Mouse (Mus musculus) cortical plate, adult 2 months (tissue): Measurements from ENCODE around the gene Nfe2l3. TPM values are rescaled to one million over a fixed set of nuclear protein-coding genes. Genes with fewer than 3 reads are reported as not detected.

ENCODE experiments used
- H3K27ac ChIP-seq: fragments of 200-500 bp; 2 replicates; pipeline ENCODE4 v1.5.1; 2012; ENCODE audit warnings: low read length, control low read depth, inconsistent platforms; ENCODE audit not compliant: insufficient read depth
- H3K4me1 ChIP-seq: fragments of 200-500 bp; 2 replicates; pipeline ENCODE4 v1.6.1; 2011; ENCODE audit warnings: low read length; ENCODE audit not compliant: control insufficient read depth, insufficient read depth
- H3K4me3 ChIP-seq: fragments of 200-500 bp; 2 replicates; pipeline ENCODE4 v1.5.1; 2011; ENCODE audit warnings: mild to moderate bottlenecking, low read length, control low read depth; ENCODE audit not compliant: insufficient read depth
- CTCF ChIP-seq: fragments of 200-500 bp; IDR thresholded peaks from 2 replicates; pipeline ENCODE4 v1.5.1; 2011; ENCODE audit warnings: mild to moderate bottlenecking, control low read depth, low read length; ENCODE audit not compliant: insufficient read depth; ENCODE audit errors: extremely low read depth
- POLR2A ChIP-seq: fragments of 200-500 bp; IDR thresholded peaks from 2 replicates; pipeline ENCODE4 v1.6.1; 2011; ENCODE audit warnings: mild to moderate bottlenecking, low read length, control low read depth; ENCODE audit not compliant: insufficient read depth; ENCODE audit errors: extremely low read depth
- polyA plus RNA-seq: library from polyadenylated mRNA; depleted of rRNA; stranded (reverse); fragments of >200 nt; gene quantifications from 2 replicates; pipeline ENCODE4 v1.2.3, GENCODE M21; 2012

The Nfe2l3 gene
- polyA plus RNA-seq, 1 experiment = 3.3 TPM

DNA sequence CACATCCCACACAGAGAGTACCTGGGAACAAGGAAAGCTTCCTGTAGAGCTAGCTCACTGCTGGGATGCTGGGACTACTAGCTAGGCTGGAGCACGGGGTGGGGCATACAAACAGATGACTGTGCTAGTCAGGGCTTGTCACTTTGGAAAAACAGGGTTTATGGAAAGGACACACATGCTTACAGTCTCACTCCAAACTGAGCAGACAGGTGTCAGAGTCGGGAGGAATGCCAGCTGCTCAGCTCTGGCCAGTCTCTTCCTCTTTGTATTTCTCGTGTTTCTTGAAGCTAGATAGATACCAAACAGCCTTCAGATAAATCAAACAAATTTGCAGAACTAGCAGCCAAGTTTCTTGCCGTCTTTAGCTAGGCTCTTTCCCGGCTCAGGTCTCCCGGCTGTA, 31.2 kb upstream of the Nfe2l3 start:
- TF ChIP-seq CTCF (no peak), POLR2A (no peak)

DNA sequence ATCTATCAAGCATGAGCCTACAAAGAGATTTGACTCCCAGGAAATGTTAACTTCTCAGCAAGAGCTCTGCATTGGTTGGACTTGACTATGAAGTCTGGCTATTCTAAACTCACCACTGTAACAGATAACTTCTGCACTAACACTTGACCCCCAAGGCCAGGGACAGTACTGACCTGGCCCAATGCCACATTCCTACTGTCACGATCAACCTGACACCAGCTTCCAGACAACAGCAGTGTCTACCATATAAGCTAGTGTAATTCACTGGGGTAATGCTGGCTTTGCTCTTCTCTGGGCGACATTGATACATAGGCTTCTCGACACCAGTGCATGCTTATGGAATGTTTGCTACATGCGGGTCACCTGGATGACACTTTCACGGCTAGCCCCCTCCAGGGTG, 28.9 kb upstream of the Nfe2l3 start:
- no peak for TF ChIP-seq POLR2A
- no peak for TF ChIP-seq CTCF
- Histone ChIP-seq H3K4me3 (no peak overlapping the region), H3K4me1 (no peaks in the 10 kb centered on the region), H3K27ac (no peak overlapping the region)

More for the DNA sequence above, 31.2 kb upstream of the Nfe2l3 start:
- no peak overlapping the region for H3K27ac ChIP-seq
- H3K4me3 ChIP-seq = no peak overlapping the region
- H3K4me1 ChIP-seq = no peaks in the 10 kb centered on the region

GRCm38 (mm10) chr6:51404502-51404901, 28.0 kb upstream of the Nfe2l3 start:
- TF ChIP-seq POLR2A (no peak), CTCF (no peak)

GRCm38 (mm10) chr6:51416433-51416832, 16.0 kb upstream of the Nfe2l3 start:
- no peak overlapping the region for H3K27ac ChIP-seq
- no peak overlapping the region for H3K4me3 ChIP-seq
- no peak for TF ChIP-seq CTCF
- no peak for TF ChIP-seq POLR2A
- no peaks in the 10 kb centered on the region for H3K4me1 ChIP-seq

More at GRCm38 (mm10) chr6:51404502-51404901, 28.0 kb upstream of the Nfe2l3 start:
- H3K4me3 ChIP-seq = no peak overlapping the region
- no peak overlapping the region for H3K27ac ChIP-seq
- H3K4me1 ChIP-seq = no peaks in the 10 kb centered on the region

DNA sequence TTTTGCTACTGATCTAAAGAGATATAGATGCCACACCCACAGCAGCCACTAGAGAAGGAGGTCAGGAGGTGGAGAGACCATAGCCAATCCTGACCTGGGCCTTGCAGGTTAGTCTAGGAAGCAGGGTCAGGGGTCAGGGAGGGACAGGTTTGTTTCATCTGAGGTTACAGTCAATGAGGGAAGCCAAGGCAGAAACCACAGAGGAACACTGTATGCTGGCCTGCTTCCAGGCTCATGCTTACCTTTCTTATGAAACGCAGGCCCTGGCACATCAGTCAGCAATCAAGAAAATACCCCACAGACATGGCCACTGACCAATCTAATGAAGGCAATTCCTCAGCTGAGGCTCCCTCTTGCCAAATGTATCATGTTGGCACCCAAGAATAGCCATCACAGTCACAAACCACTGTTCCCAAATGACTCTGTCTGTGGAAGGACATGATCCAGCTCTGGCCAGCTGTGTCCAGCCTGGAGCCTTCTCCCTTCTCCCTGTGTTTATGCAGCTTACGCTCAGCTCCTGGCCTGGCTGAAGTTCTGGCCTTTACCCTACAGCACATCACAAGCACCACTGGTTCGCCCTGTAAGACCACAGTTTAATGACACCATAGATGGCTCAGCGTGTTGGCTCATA, 15.0 kb upstream of the Nfe2l3 start:
- H3K27ac ChIP-seq = no peak overlapping the region
- H3K4me1 ChIP-seq = no peaks in the 10 kb centered on the region
- H3K4me3 ChIP-seq = no peak overlapping the region
- no peak for TF ChIP-seq CTCF
- no peak for TF ChIP-seq POLR2A

DNA sequence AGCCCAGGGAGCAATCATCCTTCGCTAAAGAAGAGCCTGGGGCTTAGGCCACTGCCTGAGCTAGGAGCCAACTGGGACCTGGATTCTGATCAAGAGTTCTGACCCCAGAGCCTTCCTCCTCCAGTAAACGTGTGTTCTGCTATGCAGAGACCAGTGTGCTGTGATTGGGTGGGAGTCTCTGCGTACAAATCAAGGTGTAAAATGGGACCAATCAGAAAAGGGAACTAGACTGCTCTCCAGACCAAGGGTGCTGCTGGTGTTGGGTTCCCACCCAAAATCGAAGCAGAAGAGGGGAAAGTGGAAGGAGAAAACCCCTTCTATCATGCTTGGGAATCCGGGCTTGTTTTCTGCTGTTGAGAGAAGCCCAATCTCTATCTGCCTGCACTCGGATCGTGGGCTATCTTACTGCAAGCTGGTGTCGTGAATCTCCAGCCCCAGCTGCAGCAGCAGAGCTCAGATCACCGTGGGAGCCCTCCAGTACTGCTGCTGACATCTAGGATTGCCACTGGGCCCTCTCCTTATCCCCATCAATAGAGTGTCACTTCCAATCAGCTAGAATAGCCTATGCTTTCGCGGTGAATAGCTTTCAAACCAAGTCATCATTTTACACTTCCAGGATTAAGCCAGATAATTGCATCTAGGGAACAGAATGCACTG, 8.9 kb upstream of the Nfe2l3 start:
- Histone ChIP-seq H3K4me3 (no peak overlapping the region), H3K27ac (no peak overlapping the region), H3K4me1 (no peaks in the 10 kb centered on the region)
- no peak for TF ChIP-seq POLR2A
- TF ChIP-seq CTCF = no peak

- Histone ChIP-seq H3K4me1 (no peaks in the 10 kb centered on the region), H3K4me3 (no peak overlapping the region), H3K27ac (no peak overlapping the region)
- TF ChIP-seq POLR2A (no peak), CTCF (no peak)
Observed at GRCm38 (mm10) chr6:51424537-51424936, 7.9 kb upstream of the Nfe2l3 start.

DNA sequence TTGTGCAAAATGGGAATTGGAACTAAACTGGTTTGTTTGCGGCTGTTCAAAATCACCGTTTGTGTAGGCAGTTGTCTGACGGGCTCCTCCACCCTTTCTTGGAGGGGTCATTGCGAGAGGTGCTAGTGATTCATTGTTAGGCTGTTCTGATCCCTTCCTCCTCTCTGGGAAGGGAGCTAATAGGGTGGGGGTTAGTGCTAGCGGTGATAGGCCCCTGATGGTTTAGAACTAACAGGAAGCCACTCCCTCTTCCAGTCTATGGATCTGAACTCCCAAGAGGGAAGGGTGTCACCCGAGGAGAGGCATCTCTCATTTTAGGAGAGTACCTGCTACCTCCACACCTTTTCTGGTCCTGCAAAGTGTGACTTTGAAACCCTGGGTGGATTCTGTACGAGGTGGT, 1.8 kb downstream of the Nfe2l3 start:
- TF ChIP-seq CTCF = no peak
- no peak for TF ChIP-seq POLR2A
- H3K4me3 ChIP-seq = no peak overlapping the region
- H3K4me1 ChIP-seq = no peaks in the 10 kb centered on the region
- no peak overlapping the region for H3K27ac ChIP-seq

DNA sequence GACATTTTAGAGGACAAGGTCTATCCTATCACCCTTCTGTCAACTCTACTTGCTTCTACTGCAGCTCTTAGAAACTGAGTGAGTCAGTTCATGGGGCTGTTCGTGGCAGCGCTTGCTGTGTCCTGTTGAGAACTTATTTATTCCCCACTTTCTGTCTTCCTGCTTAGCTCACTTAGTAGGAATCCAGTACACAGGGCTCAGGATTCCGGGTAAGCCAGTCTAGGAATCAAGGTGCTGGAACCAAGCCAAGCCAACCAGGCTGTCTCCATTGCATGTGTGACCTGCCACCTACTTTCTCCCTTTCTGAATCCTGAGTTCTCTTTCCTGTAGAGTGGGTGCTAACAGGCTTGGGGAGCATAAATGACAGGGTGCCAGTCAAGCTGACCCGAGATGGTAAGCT, 5.2 kb downstream of the Nfe2l3 start:
- H3K4me1 ChIP-seq = no peaks in the 10 kb centered on the region
- no peak overlapping the region for H3K4me3 ChIP-seq
- no peak overlapping the region for H3K27ac ChIP-seq
- TF ChIP-seq POLR2A = no peak
- TF ChIP-seq CTCF = no peak

DNA sequence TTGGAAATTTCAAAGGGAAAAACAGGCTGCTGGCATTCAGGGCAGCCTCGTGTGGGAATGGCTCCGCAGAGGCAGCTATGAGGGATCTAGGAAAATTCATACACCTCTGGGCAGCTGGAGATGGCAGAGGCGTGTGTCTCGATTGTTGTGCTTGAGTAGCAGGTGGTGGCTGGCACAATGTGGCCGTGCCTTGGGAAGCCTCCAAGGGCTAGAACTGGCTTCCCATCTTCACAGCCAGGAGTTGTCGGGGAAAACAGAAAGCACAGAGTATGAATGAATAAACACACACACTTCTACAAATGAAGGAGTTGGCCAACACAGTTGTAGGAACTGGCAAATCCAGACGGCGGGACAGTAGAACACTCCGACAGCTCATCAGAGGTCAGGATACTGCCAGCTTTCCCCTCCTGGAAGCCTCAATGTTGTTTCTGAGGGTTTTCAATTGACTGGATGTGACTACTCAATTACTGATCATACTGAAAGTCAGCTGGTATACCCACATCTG, 6.4 kb downstream of the Nfe2l3 start:
- TF ChIP-seq CTCF (no peak), POLR2A (no peak)
- Histone ChIP-seq H3K27ac (no peak overlapping the region), H3K4me1 (no peaks in the 10 kb centered on the region), H3K4me3 (no peak overlapping the region)
